Mouse (Mus musculus) lung, embryonic 16.5 days (tissue): ENCODE results near the gene Sap30. TPM values are rescaled to one million over a fixed set of nuclear protein-coding genes. Genes with fewer than 3 reads are reported as not detected.

Experiments
- ATAC-seq: fragments of 200-750 bp; cut with Nextera tagmentation; 2 replicates; pipeline ENCODE4 v1.8.0; 2017; ENCODE audit warnings: low read depth, mild to moderate bottlenecking, moderate library complexity
- H3K27ac ChIP-seq: fragments of 300-500 bp; sonication (generic); 2 replicates; pipeline ENCODE4 v1.5.1; 2014; ENCODE audit warnings: mild to moderate bottlenecking, control low read depth, low read length
- H3K27me3 ChIP-seq: fragments of 300-500 bp; sonication (generic); 2 replicates; pipeline ENCODE4 v1.6.1; 2014; ENCODE audit warnings: low read depth, low read length, mixed read lengths; ENCODE audit not compliant: control insufficient read depth, insufficient read depth
- H3K36me3 ChIP-seq: fragments of 300-500 bp; sonication (generic); 2 replicates; pipeline ENCODE4 v1.6.1; 2014; ENCODE audit warnings: low read length; ENCODE audit not compliant: control insufficient read depth, insufficient read depth
- H3K4me1 ChIP-seq: fragments of 300-500 bp; sonication (generic); replicated peaks from 2 replicates; pipeline ENCODE4 v1.6.1; 2014; ENCODE audit warnings: low read length, mixed read lengths; ENCODE audit not compliant: control insufficient read depth, insufficient read depth
- H3K4me2 ChIP-seq: fragments of 300-500 bp; sonication (generic); 2 replicates; pipeline ENCODE4 v1.6.1; 2014; ENCODE audit warnings: low read depth, low read length, control low read depth
- H3K4me3 ChIP-seq: fragments of 300-500 bp; sonication (generic); 2 replicates; pipeline ENCODE4 v1.5.1; 2014; ENCODE audit warnings: mild to moderate bottlenecking, low read length, control low read depth
- H3K9ac ChIP-seq: fragments of 300-500 bp; sonication (generic); 2 replicates; pipeline ENCODE4 v1.6.1; 2014; ENCODE audit warnings: low read length, control low read depth
- H3K9me3 ChIP-seq: fragments of 300-500 bp; sonication (generic); 2 replicates; pipeline ENCODE4 v1.6.1; 2016; ENCODE audit warnings: low read length; ENCODE audit not compliant: control insufficient read depth
- WGBS: fragments of 180-500 bp; shearing (Covaris S2); extraction: QIAGEN DNeasy Blood & Tissue Kit; methylation state at CpG from one replicate; pipeline ENCODE4 v1.1.7; 2014; 5-methylcytosine and 5-hydroxymethylcytosine counted together
- polyA plus RNA-seq: library from polyadenylated mRNA; unstranded; fragments of >200 nt; fragmentation: Nextera tagmentation; extraction: Ambion mirVana; gene quantifications from 2 replicates; pipeline ENCODE4 v1.2.1, GENCODE M21; 2015

Sap30 gene
- polyA plus RNA-seq, 1 experiment from 2014 or later: 28.1 TPM

DNA sequence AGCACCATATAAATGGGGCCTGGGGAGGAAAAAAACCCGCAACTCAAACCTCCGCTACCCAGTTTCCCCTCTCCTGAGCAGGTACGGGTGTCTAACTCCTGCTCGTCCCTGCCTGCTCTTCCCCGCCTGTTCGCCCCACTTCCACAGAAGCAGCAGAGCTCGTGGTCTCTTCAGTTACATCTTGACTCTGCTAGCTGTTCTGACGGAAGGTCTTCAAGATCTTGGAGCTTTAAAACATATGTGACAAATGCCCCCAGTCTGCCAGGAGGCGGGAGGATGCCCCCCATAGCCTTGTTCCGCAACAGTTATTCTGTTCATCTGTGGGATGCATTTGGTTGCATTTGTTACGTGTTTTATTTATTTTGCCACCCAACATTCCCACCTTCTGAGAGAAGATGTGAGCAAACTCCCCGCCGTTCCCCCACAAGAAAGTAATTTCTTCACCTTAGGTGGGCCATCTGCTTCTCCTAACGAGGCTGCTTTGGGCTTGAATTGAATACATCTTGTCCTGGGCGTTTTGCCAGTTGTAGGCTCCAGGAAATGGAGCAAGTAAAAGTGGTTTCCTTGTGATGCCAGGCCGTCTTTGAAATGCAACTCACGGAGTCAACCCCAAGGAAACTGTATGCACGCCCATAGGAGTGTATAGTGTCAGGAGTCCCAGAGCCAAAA lies 51.8 kb downstream of the Sap30 start:
- Histone ChIP-seq H3K9ac (no peak overlapping the region), H3K4me3 (no peak overlapping the region), H3K4me1 (peaks cover 10% of the 10 kb centered on the region), H3K4me2 (no peak overlapping the region), H3K27me3 (no peaks in the 10 kb centered on the region), H3K9me3 (no peaks in the 10 kb centered on the region), H3K36me3 (no peaks in the 10 kb centered on the region), H3K27ac (no peak overlapping the region)
- WGBS: 45% methylated on average over 18 of the region's 18 CpGs
- peak; percentile 36; the same call in 1 of the 2 replicates for ATAC-seq

DNA sequence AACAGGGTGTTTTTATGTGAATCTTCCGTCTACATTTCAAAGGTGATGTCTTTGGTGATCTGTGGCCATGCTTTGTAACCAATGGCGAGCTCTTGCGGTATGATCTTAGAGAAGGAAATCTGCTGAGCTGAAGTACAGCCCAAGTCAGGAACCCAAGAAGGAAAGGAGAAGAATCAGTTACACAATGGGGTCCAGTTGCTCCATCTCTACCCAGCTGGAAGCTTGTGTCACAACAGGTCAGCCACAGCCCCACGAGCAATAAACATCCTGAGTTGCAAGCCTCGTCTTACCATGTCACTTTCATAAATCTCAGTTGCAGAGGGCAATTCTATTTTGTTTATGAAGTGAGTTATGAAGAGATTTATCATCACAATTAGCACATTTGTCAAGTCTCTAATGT lies 54.9 kb downstream of the Sap30 start:
- Histone ChIP-seq H3K27me3 (peaks cover 2% of the 10 kb centered on the region; the same call in 1 of the 2 replicates), H3K36me3 (no peaks in the 10 kb centered on the region), H3K4me1 (peaks cover 12% of the 10 kb centered on the region), H3K9me3 (no peaks in the 10 kb centered on the region), H3K27ac (no peak overlapping the region), H3K4me2 (no peak overlapping the region), H3K9ac (no peak overlapping the region), H3K4me3 (no peak overlapping the region)
- ATAC-seq: 0 out of 2 replicates have a peak, but pooled peaks have one; percentile 46
- 70% methylated on average over 5 of the region's 5 CpGs for WGBS

Other genes starting within 250 kb of the Sap30 start
- 0.43 and 0.59 TPM in 2 replicates for gene Hand2, start 166.9 kb downstream of the Sap30 start, polyA plus RNA-seq
- 0.64 and 0.68 TPM in 2 replicates for gene Scrg1, start 31.9 kb downstream of the Sap30 start, polyA plus RNA-seq
- gene Hmgb2, start 24.0 kb upstream of the Sap30 start, polyA plus RNA-seq: 440 and 491 TPM in 2 replicates
- 9.6 and 11.2 TPM in 2 replicates for gene Galnt7, start 165.2 kb upstream of the Sap30 start, polyA plus RNA-seq